Mouse (Mus musculus): ENCODE data around the gene 5330417C22Rik.
A peak's percentile ranks its signal among the peaks of the same experiment; 100 is the strongest.

The 5330417C22Rik gene

DNA sequence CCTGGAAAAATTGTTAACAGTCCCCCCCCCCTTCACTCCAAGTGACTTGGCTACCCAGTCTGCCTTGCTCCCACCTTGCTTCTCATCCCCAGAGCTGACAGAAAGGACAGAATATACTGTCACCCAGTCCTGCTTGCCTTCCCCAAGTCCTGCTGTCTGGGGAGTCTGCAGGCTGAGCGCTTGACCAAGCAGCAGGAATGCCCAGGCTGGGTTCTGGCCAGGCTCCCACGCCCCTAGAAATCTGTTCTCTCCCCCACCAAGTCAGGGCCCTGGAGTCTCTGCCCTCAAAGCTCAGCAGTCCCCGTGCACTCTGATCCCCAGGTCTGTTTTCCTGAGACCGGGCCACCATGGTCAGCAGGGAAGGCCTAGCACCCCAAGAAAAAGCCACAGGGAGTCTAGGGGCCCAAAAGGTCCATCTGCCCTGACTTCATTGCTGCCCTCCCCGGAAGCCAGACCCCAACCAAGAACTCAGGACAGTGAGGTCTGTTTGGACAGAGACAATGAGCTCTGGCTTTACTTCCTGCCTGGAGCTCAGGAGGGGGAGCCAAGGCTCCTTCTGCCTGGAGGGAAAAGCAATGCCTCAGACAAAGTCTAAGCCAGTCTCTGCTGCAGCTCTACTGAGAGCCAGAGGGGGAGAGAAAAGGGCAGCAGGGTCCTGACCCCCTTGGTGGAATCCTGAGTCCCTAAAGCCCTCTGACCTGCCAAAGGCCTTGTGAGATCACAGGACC, 125.1 kb downstream of the 5330417C22Rik start:
- peak; percentile 83 for DNase-seq

DNA sequence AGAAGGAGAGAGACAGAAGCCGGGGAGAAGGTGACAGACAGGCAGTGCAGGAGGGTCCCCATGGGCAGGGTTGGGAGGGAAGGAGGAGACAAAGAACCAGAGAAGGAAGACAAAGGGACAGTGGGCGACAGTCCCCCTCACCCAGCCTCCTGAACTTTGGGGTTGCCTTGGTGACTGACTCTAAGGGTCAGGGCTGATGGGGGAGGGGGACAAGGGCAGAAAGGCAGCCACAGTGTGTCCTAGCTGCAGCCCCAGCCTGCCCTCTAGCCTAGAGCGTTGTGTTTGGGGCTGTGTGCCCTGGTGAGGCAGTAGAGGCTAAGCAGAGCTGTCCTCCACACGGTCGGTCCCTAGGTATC, 126.0 kb downstream of the 5330417C22Rik start:
- DNase-seq = no peak

DNA sequence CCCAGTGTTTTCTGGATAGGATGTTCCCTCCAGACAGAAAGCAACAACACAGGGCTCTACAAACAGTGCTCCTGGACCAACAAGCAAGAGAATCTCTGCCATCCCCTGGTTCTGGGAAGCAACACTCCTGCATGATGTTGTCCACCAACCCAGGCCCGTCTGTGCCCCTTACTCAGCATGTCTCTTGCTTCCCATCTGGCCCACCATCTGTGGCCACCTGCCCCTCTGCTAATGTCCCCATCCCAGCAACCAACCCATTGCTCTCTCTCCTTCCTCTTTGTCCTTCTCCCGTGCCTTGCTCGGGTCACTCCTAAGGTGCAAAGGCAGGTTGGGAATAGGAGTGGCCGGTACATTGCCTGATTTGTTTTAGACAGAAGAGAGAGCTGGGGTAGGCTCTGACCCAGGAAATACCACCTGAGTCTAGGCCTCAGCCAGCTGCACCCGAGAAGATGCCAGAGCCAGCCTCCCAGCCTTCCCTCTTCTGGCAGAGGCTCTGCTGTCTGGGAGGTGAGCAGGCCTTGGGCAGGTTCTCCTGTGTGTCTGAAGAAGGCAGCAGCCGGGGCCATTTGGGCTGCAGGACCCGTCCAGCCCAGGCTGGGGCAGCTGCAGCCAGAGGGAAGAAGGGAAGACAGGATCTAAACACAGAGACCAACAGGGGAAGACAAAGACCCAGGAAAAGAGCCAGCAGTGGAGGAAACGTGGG, 126.5 kb downstream of the 5330417C22Rik start:
- peak; percentile 34 for DNase-seq

DNA sequence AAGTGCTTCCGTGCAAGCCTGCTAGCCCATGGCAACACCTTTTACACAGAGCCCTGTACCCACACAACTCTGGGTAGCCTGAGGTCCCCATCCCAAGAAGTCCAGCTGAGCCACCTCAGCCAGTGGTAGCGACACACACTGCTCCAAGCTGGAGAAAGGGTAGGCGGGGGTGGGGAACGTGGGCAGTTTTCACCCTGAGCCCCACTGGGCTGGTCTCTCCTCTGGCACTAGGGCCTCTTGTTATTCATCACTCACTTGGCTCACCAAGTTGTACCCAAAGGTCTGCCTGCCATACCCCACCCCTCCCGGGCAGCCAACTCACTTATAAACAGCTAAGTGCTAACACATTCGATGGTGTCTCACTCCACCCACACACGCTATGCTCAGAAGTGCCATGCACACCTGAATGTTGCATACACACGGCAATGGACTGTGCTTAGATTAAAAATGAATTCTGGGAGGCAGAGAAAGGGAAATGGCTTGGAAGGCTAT, 127.8 kb downstream of the 5330417C22Rik start:
- peak; percentile 28 for DNase-seq

DNA sequence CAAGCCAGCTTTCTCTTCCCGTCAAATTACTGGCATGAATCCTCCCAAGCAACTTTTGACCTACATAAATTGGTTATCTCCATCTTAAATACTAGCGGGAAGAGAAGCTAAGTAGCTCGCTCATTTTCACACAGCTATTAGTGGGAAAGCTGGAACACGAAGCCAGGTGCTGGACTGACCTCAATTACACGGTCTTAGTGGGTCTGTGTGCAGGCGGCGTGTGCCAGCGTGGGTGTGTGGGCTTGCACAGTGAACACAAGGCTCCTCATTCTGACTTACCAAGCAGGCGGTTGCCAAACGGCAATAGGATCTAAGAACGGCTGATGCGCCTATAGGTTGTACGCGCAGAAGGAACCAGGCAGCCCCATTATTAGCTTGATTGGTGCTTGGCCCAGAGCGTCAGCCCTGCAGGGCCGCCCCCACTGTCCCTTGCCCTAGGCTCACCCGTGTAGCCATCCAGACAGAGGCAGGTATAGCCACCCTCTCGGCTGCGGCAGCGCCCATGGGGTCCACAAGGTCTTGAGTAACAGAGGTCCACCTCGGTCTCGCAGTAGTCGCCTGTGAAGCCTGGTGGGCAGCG, 129.9 kb downstream of the 5330417C22Rik start:
- no peak for DNase-seq
